In genomic region chr5:26407088-26407672, GRCm38 (mm10) we compare ENCODE assay signal across 17 mouse cellular contexts.
"Had no signal": no experiment of that assay in that cellular context is flagged by ENCODE, and none has a peak within 500 bp of the region (broad histone marks: within the 10 kb centered on the region; RNA-seq: fewer than 3 reads in every experiment).

No protein-coding gene starts in this region.

- H3K4me3 ChIP-seq: lung, embryonic 15.5 days; megakaryocyte, embryonic 14.5 days; midbrain, embryonic 13.5 days; midbrain, embryonic 15.5 days; neural tube, embryonic 12.5 days; stomach, embryonic 15.5 days had no signal

- H3K9me3 ChIP-seq: lung, embryonic 15.5 days; midbrain, embryonic 13.5 days; midbrain, embryonic 15.5 days; neural tube, embryonic 12.5 days; stomach, embryonic 15.5 days had no signal

- H3K4me1 ChIP-seq: lung, embryonic 15.5 days; megakaryocyte, embryonic 14.5 days; midbrain, embryonic 13.5 days; midbrain, embryonic 15.5 days; neural tube, embryonic 12.5 days; stomach, embryonic 15.5 days had no signal

- DNase-seq: lung, adult 2 months; lung, postnatal 14 days; lung, postnatal 36 days; right cerebral cortex, postnatal 14 days; thymus, adult 2 months; thymus, postnatal 25 days; thymus, postnatal 4 days had no signal

- H3K36me3 ChIP-seq: lung, embryonic 15.5 days; midbrain, embryonic 13.5 days; midbrain, embryonic 15.5 days; neural tube, embryonic 12.5 days; stomach, embryonic 15.5 days had no signal

- H3K27ac ChIP-seq: lung, embryonic 15.5 days; macrophage; midbrain, embryonic 13.5 days; neural tube, embryonic 12.5 days; stomach, embryonic 15.5 days; stomach, postnatal 0 days had no signal

- H3K9ac ChIP-seq: lung, embryonic 15.5 days; midbrain, embryonic 13.5 days; midbrain, embryonic 15.5 days; neural tube, embryonic 12.5 days; stomach, embryonic 15.5 days had no signal

- H3K4me2 ChIP-seq: lung, embryonic 15.5 days; midbrain, embryonic 11.5 days; midbrain, embryonic 13.5 days; midbrain, embryonic 15.5 days; neural tube, embryonic 12.5 days; stomach, embryonic 15.5 days had no signal

- H3K27me3 ChIP-seq: lung, embryonic 15.5 days; megakaryocyte, embryonic 14.5 days; midbrain, embryonic 13.5 days; midbrain, embryonic 15.5 days; neural tube, embryonic 12.5 days; stomach, embryonic 15.5 days had no signal

- ATAC-seq: lung, postnatal 0 days; midbrain, embryonic 13.5 days; midbrain, embryonic 15.5 days had no signal
